Mouse (Mus musculus): Measurements from ENCODE around the gene Nedd9. TPM values are rescaled to one million over a fixed set of nuclear protein-coding genes. Genes with fewer than 3 reads are reported as not detected.
A peak's percentile ranks its signal among the peaks of the same experiment; 100 is the strongest.

Nedd9 gene
- polyA plus RNA-seq, 1 experiment from 2014 or later, result 19.3 TPM

DNA sequence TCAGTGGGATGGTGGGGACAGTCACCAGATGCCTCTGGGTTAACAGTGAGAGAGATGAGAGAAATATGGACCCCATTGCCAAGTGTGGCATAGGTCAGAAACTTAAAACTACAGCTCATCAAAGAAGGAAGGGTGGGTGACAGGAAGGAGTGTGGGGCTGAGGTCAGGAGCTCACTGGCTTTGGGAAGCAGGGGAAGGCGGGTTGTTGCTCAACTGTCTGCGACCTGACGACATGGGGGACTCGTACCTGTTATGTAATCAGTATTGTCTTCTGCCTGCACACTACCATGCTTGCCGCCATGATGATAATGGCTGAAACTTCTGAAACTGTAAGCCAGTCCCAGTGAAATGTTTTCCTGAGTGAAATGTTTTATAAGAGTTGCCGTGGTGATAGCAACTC, 54.0 kb downstream of the Nedd9 start:
- WGBS, result 75% methylated on average over 6 of the region's 6 CpGs
- no peak overlapping the region for H3K27ac ChIP-seq (replicated peaks)
- H3K4me3 ChIP-seq, result no peak overlapping the region
- H3K9me3 ChIP-seq, result no peaks in the 10 kb centered on the region
- H3K4me2 ChIP-seq, result no peak overlapping the region
- ATAC-seq (ENCODE audit: extremely low read depth, insufficient number of reproducible peaks, low FRiP score, low TSS enrichment), result no peak
- no peaks in the 10 kb centered on the region for H3K4me1 ChIP-seq
- no peaks in the 10 kb centered on the region for H3K36me3 ChIP-seq
- no peak overlapping the region for H3K9ac ChIP-seq
- H3K27me3 ChIP-seq (replicated peaks), result peaks cover 79% of the 10 kb centered on the region

DNA sequence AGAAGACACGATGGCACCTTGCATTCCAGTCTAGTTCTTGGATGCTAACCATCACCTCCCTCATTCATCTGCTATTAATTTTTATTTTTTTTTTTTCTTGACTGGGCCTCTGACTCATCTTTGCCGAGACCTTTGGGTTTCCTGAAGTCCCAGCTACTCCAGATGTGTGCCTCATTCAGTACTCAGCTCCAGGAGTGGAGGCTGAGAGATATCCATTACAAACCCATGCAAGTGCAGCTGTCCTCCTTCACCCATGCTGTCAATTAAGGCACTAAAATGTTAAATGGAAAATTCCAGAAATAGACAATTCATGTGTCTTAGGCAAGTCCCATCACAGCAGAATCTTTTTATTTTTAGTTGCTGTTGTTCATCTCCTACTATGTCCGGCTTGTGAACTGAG, 55.4 kb downstream of the Nedd9 start:
- Histone ChIP-seq H3K9ac (no peak overlapping the region), H3K4me1 (no peaks in the 10 kb centered on the region), H3K36me3 (no peaks in the 10 kb centered on the region), H3K9me3 (no peaks in the 10 kb centered on the region), H3K4me2 (no peak overlapping the region), H3K27me3 (replicated peaks) (peaks cover 72% of the 10 kb centered on the region), H3K4me3 (no peak overlapping the region), H3K27ac (replicated peaks) (no peak overlapping the region)
- ATAC-seq (ENCODE audit: extremely low read depth, insufficient number of reproducible peaks, low FRiP score, low TSS enrichment), result no peak
- 73% methylated on average over 3 of the region's 3 CpGs for WGBS

DNA sequence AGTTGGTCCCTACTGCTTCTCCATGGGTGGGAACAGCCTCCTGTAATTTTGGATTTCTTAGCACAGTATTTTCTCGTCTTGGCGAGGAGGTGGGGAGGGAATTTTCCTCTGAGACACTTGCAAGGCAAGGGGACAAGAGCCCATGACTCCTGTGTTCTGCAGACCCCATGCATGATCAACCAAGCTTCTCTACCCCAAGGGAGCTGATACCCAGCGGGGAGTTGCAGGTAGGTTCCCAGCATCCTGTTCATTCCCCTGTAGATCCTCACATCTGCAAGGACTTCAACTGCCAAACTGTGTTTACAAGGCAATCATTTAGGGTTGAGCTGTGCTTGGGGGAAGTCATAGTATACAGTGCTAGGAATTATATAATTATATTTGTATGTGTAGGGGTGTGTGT, 60.1 kb downstream of the Nedd9 start:
- no peaks in the 10 kb centered on the region for H3K36me3 ChIP-seq

DNA sequence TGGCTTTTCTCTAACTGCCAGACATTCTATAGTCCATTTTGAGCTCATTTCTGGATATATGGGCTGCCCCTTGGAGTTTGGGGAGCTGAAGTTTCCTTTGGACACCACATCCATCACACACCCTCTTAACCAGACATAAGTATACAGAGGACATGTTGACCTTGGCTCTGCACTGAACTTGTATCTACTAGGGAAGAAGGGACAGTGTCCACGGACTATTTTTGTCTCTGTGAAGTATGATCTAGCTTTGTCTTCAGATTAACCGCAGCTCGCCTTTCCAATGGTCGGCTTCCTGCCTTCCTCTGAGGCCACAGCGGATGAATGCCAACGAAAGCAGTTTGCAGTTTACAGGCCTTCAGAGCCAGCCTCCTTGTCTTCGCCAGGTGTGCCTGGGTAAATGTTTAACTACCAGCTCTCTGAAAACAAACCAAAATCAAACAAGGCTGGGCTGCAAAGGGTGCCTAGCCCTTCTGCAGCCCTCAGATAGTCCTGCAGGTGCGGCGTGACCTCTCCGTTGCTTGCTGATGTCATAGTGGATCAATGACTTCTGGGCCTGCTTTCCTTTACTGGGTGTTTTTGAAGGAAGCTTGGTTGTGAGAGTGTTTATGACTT, 63.6 kb downstream of the Nedd9 start:
- 49% methylated on average over 10 of the region's 10 CpGs for WGBS
- Histone ChIP-seq H3K4me1 (peaks cover 17% of the 10 kb centered on the region), H3K9me3 (no peaks in the 10 kb centered on the region), H3K27me3 (replicated peaks) (peaks cover 24% of the 10 kb centered on the region), H3K9ac (no peak overlapping the region), H3K4me2 (0 out of 2 replicates have a peak overlapping the region, but pooled peaks have one; percentile 0), H3K4me3 (no peak overlapping the region), H3K36me3 (no peaks in the 10 kb centered on the region), H3K27ac (replicated peaks) (no peak overlapping the region; the same call in 1 of the 2 replicates)
- ATAC-seq (ENCODE audit: extremely low read depth, insufficient number of reproducible peaks, low FRiP score, low TSS enrichment), result no peak

More for the DNA sequence above, 60.1 kb downstream of the Nedd9 start:
- Histone ChIP-seq H3K27ac (replicated peaks) (no peak overlapping the region), H3K4me3 (no peak overlapping the region), H3K27me3 (replicated peaks) (peaks cover 36% of the 10 kb centered on the region), H3K4me1 (peaks cover 11% of the 10 kb centered on the region), H3K4me2 (no peak overlapping the region), H3K9me3 (no peaks in the 10 kb centered on the region), H3K9ac (no peak overlapping the region)
- no peak for ATAC-seq (ENCODE audit: extremely low read depth, insufficient number of reproducible peaks, low FRiP score, low TSS enrichment)
- WGBS, result 79% methylated on average over 3 of the region's 3 CpGs

DNA sequence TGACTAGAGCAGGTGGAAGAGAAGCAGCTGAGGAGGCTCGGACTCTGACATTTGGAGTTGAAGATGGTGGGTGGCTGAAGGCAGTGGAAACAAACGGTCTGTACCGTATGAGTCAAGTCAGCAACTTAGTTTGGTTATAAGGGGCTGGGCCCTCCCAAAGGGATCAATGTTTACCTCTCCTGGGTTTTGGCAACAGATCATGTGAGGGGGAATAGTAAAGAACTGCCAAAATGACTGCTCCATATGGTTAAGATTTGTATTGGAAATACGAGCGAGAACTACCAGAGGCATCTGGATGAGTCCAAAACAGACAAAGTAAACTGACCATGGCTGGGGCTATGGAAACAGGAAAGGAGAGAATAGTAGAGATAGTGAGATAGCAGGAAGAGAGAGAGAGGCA, 64.6 kb downstream of the Nedd9 start:
- Histone ChIP-seq H3K4me3 (no peak overlapping the region), H3K9me3 (no peaks in the 10 kb centered on the region), H3K36me3 (no peaks in the 10 kb centered on the region), H3K4me2 (no peak overlapping the region), H3K4me1 (peaks cover 20% of the 10 kb centered on the region), H3K27ac (replicated peaks) (no peak overlapping the region), H3K9ac (no peak overlapping the region), H3K27me3 (replicated peaks) (peaks cover 17% of the 10 kb centered on the region)
- 78% methylated on average over 5 of the region's 5 CpGs for WGBS
- no peak for ATAC-seq (ENCODE audit: extremely low read depth, insufficient number of reproducible peaks, low FRiP score, low TSS enrichment)

DNA sequence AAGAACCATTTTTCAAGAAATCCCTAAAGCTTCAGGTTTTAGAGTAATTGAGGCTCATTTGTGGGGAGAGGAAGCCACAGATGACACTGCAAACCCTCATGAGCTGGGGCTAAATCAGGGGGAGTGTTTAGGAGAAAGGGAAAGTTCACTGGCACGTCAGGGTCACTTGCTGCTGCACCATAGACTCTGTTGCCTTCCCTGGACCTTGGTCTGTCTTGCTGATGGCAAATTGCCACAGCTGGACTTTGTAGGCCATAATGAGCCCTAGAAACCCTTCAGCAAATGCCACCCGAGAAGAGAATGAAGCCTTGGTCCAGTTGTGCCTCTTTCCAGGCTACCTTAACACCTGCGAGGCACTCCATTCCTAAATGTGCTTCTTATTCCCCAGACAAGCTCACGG, 66.8 kb downstream of the Nedd9 start:
- H3K9ac ChIP-seq, result no peak overlapping the region
- peaks cover 15% of the 10 kb centered on the region for H3K27me3 ChIP-seq (replicated peaks)
- no peaks in the 10 kb centered on the region for H3K9me3 ChIP-seq
- no peak overlapping the region for H3K4me2 ChIP-seq
- no peak for ATAC-seq (ENCODE audit: extremely low read depth, insufficient number of reproducible peaks, low FRiP score, low TSS enrichment)
- H3K27ac ChIP-seq (replicated peaks), result no peak overlapping the region
- WGBS, result 77% methylated on average over 4 of the region's 4 CpGs
- no peak overlapping the region for H3K4me3 ChIP-seq
- peaks cover 20% of the 10 kb centered on the region for H3K4me1 ChIP-seq
- no peaks in the 10 kb centered on the region for H3K36me3 ChIP-seq

DNA sequence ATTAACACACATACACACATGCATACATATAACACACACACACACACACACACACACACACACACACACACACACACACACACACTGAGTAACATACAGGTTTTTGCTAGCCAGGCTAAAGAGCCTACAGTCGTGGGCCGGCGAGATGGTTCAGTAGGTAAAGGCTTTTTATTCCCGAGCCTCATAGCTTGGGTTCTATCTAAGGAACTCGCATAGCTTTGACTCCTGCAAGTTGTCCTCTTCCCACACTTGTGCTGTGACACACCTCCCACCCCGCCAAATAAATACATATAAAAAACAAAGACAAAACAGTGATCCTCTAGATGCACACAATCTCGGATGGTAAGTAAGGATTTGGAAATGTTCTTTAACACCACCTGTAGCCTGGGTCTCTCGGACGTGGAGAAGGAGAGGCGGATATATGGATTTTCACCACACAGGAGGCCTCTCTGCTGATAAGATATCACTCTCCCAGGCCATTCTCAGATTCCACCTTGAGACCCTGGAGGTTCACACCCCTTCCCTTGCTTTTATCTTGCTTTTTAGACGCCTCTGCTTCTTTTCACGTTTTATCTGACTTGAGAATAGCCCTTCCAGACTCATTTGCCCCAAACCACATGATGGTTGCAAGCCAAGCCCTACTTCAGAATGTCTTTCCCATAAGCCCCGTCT, 68.8 kb downstream of the Nedd9 start:
- Histone ChIP-seq H3K4me3 (no peak overlapping the region), H3K27ac (replicated peaks) (no peak overlapping the region), H3K36me3 (no peaks in the 10 kb centered on the region), H3K4me1 (peaks cover 13% of the 10 kb centered on the region), H3K27me3 (replicated peaks) (peaks cover 15% of the 10 kb centered on the region), H3K9me3 (no peaks in the 10 kb centered on the region; the same call in 1 of the 2 replicates), H3K9ac (no peak overlapping the region), H3K4me2 (no peak overlapping the region)
- 40% methylated on average over 13 of the region's 13 CpGs for WGBS
- no peak for ATAC-seq (ENCODE audit: extremely low read depth, insufficient number of reproducible peaks, low FRiP score, low TSS enrichment)

DNA sequence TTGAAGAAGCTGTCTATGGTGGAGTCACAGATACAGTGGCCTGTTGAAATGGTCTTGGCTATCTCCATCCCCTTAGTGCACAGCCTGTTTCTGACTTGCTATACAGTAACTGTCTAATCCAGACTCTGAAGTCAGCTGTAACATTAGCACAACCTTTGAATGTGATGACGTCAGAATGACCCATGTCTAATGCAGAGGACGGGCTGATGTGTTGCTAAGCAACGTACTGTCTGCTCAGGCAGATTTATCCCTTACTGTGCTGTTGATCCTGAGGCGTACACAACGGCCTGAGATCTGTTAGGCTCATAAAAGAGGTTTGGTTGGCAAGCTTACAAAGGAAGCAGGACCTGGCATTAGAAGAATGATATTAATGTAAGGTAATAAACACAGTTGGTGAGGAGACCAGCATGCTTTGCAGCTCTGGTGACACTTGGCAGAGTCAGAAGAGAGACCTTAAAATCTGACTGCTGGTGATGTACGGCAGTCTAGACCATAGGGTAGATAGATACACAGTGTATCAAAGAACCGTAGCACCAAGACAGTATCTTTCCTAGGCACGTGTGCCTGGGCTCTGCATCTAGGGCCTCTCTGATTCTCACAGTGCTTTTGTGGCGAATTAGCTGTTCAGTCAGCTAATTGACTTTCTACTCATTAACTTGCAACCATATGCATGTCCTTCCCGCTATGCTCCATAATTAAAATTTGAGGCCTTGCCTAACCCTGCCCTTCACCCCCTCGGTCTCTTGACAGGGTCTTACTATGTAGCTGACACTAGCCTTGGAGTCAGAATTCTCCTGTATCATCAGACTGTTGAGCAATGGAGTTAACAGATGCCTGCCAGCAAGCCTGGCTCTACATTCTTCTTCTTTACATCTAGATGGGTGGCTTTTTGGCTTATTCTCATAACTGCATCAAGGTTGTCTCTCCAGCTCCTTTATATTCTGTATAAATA, 70.8 kb downstream of the Nedd9 start:
- no peak overlapping the region for H3K4me3 ChIP-seq
- 66% methylated on average over 11 of the region's 11 CpGs for WGBS
- H3K9me3 ChIP-seq, result no peaks in the 10 kb centered on the region; the same call in 1 of the 2 replicates
- ATAC-seq (ENCODE audit: extremely low read depth, insufficient number of reproducible peaks, low FRiP score, low TSS enrichment), result no peak
- no peak overlapping the region for H3K9ac ChIP-seq
- peaks cover 10% of the 10 kb centered on the region for H3K27me3 ChIP-seq (replicated peaks)
- no peak overlapping the region for H3K27ac ChIP-seq (replicated peaks)
- no peaks in the 10 kb centered on the region for H3K36me3 ChIP-seq
- H3K4me2 ChIP-seq, result no peak overlapping the region
- peaks cover 9% of the 10 kb centered on the region for H3K4me1 ChIP-seq

DNA sequence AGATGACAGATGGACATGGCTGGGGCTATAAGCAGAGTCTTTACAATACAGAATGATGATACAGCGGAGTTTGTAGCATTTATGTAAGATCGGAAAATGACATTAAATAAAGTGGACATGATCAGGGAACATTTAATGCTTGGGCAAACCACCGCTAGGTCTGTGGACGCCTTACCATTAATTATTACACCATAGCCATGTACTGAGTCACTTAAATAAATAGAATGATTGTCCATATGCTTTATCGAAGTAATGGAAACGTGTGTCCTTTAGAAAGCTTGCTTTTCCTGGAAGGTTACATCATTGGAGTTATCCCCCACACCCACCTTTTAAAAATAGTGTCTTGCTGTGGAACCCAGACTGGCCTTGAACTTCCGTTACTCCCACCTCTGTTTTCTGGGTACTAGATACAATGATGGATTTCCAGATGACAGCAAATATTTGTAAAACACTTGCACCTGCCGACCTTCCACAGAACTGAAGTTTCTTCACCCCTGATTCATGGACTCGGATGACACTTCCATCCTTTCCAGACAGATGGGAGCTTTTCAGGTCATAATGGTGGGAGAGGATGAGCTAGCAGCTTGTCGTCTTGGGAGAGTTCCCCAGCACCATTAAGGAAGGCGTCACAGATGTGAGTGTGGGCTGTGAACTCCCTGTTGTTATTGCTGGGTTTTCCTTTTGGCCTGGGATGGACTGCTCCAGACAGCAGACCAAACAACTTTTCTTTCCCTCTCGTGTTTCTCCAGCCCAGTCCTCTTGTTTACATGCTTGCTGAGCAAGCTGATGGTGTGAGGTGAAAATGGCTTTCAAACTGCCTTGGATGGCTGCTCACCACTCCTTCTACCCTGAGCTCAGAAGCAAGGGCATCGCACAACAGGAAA, 76.7 kb downstream of the Nedd9 start:
- no peaks in the 10 kb centered on the region for H3K27me3 ChIP-seq (replicated peaks)
- H3K36me3 ChIP-seq, result no peaks in the 10 kb centered on the region
- H3K4me1 ChIP-seq, result no peaks in the 10 kb centered on the region
- H3K9me3 ChIP-seq, result no peaks in the 10 kb centered on the region; the same call in 1 of the 2 replicates
- no peak overlapping the region for H3K4me3 ChIP-seq
- H3K4me2 ChIP-seq, result no peak overlapping the region
- 66% methylated on average over 13 of the region's 13 CpGs for WGBS
- ATAC-seq (ENCODE audit: extremely low read depth, insufficient number of reproducible peaks, low FRiP score, low TSS enrichment), result no peak
- no peak overlapping the region for H3K27ac ChIP-seq (replicated peaks)
- no peak overlapping the region for H3K9ac ChIP-seq

DNA sequence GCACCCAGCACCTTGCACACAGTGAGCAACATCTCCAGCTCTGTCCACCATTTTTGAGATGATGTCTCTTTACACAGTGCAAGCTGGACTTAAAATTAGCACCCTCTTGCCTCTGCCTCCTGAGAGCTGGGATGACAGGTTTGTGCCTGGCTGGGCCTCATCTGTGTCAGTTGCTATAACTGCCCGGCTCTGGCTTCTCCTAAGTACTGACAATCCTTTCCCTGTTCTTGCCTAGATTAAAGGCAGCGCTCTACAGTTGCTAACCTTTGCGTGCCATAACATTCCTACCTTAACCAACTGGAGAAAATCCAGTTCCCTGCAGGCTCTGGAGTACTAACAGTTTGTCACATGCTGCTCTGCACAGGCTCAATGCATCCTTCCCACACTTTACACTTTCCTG, 77.9 kb downstream of the Nedd9 start:
- no peak overlapping the region for H3K9ac ChIP-seq
- H3K4me3 ChIP-seq, result no peak overlapping the region
- no peak overlapping the region for H3K4me2 ChIP-seq
- H3K9me3 ChIP-seq, result no peaks in the 10 kb centered on the region; the same call in 1 of the 2 replicates
- no peaks in the 10 kb centered on the region for H3K4me1 ChIP-seq
- ATAC-seq (ENCODE audit: extremely low read depth, insufficient number of reproducible peaks, low FRiP score, low TSS enrichment), result no peak
- H3K27me3 ChIP-seq (replicated peaks), result no peaks in the 10 kb centered on the region
- H3K36me3 ChIP-seq, result no peaks in the 10 kb centered on the region
- no peak overlapping the region for H3K27ac ChIP-seq (replicated peaks)
- WGBS, result 60% methylated on average over 3 of the region's 3 CpGs

Measured in heart, embryonic 13.5 days (tissue).